Mouse (Mus musculus) forebrain, postnatal 0 days (tissue): Measurements from ENCODE around the gene Cys1. TPM values are rescaled to one million over a fixed set of nuclear protein-coding genes. Genes with fewer than 3 reads are reported as not detected.

Source experiments
- ATAC-seq: fragments of 200-750 bp; cut with Nextera tagmentation; 2 replicates; pipeline ENCODE4 v1.8.0; 2017; ENCODE audit warnings: mild to moderate bottlenecking, moderate library complexity
- DNase-seq: peaks from one replicate; pipeline ENCODE4 v3.0.0-alpha.2; 2015
- H3K27ac ChIP-seq: fragments of 300-500 bp; sonication (generic); 2 replicates; pipeline ENCODE4 v1.5.1; 2014; ENCODE audit warnings: low read depth, mild to moderate bottlenecking, antibody characterized with exemption, low read length, moderate library complexity, mixed read lengths
- H3K27me3 ChIP-seq: fragments of 300-500 bp; sonication (generic); 2 replicates; pipeline ENCODE4 v1.6.1; 2014; ENCODE audit warnings: mild to moderate bottlenecking, low read length, mixed read lengths; ENCODE audit not compliant: insufficient read depth
- H3K36me3 ChIP-seq: fragments of 300-500 bp; sonication (generic); 2 replicates; pipeline ENCODE4 v1.6.1; 2014; ENCODE audit warnings: mild to moderate bottlenecking, moderate library complexity; ENCODE audit not compliant: insufficient read depth
- H3K4me1 ChIP-seq: fragments of 300-500 bp; sonication (generic); 2 replicates; pipeline ENCODE4 v1.6.1; 2014; ENCODE audit warnings: antibody characterized with exemption; ENCODE audit not compliant: insufficient read depth
- H3K4me2 ChIP-seq: fragments of 300-500 bp; sonication (generic); 2 replicates; pipeline ENCODE4 v1.6.1; 2014; ENCODE audit warnings: low read depth, mild to moderate bottlenecking, moderate library complexity
- H3K4me3 ChIP-seq: fragments of 300-500 bp; sonication (generic); 2 replicates; pipeline ENCODE4 v1.5.1; 2014; ENCODE audit warnings: low read depth, low read length, mixed read lengths
- H3K9ac ChIP-seq: fragments of 300-500 bp; sonication (generic); 2 replicates; pipeline ENCODE4 v1.6.1; 2014; ENCODE audit warnings: mild to moderate bottlenecking
- H3K9me3 ChIP-seq: fragments of 300-500 bp; sonication (generic); 2 replicates; pipeline ENCODE4 v1.6.1; 2016; ENCODE audit warnings: low read length
- CTCF ChIP-seq: sonication (generic); IDR thresholded peaks from 2 replicates; pipeline ENCODE4 v1.5.1; 2016; ENCODE audit warnings: antibody characterized with exemption, control low read depth, low read depth
- WGBS: fragments of 180-500 bp; shearing (Covaris S2); extraction: QIAGEN DNeasy Blood & Tissue Kit; methylation state at CpG from one replicate; pipeline ENCODE4 v1.1.7; 2014; 5-methylcytosine and 5-hydroxymethylcytosine counted together
- polyA plus RNA-seq: library from polyadenylated mRNA; unstranded; fragments of >200 nt; fragmentation: Nextera tagmentation; extraction: Ambion mirVana; gene quantifications from 2 replicates; pipeline ENCODE4 v1.2.1, GENCODE M21; 2015
- total RNA-seq: library from RNA; depleted of rRNA; stranded (reverse); fragments of >200 nt; gene quantifications from 2 replicates; pipeline ENCODE4 v1.2.3, GENCODE M21; 2014

Gene Cys1
- total and polyA plus RNA-seq, 2 experiments from 2014 or later: 2.3 to 4.2 TPM

- no peak overlapping the region for H3K9ac ChIP-seq
- ATAC-seq: no peak
- no peak overlapping the region for H3K27ac ChIP-seq
- no peaks in the 10 kb centered on the region for H3K9me3 ChIP-seq
- WGBS: 72% methylated on average over 10 of the region's 10 CpGs
- no peaks in the 10 kb centered on the region for H3K4me1 ChIP-seq
- TF ChIP-seq CTCF: no peak
- H3K27me3 ChIP-seq: no peaks in the 10 kb centered on the region
- no peak overlapping the region for H3K4me2 ChIP-seq
- no peak overlapping the region for H3K4me3 ChIP-seq
- no peak for DNase-seq
- H3K36me3 ChIP-seq: no peaks in the 10 kb centered on the region
Measured at GRCm38 (mm10) chr12:24699578-24699977, 18.0 kb upstream of the Cys1 start.

- no peaks in the 10 kb centered on the region for H3K9me3 ChIP-seq
- no peaks in the 10 kb centered on the region for H3K4me1 ChIP-seq
- ATAC-seq: no peak
- WGBS: 79% methylated on average over 3 of the region's 3 CpGs
- H3K4me3 ChIP-seq: no peak overlapping the region
- H3K27me3 ChIP-seq: no peaks in the 10 kb centered on the region
- DNase-seq: no peak
- no peak overlapping the region for H3K27ac ChIP-seq
- H3K9ac ChIP-seq: no peak overlapping the region
- H3K36me3 ChIP-seq: no peaks in the 10 kb centered on the region
- no peak for TF ChIP-seq CTCF
- H3K4me2 ChIP-seq: no peak overlapping the region
Measured at GRCm38 (mm10) chr12:24698514-24698913, 16.9 kb upstream of the Cys1 start.

DNA sequence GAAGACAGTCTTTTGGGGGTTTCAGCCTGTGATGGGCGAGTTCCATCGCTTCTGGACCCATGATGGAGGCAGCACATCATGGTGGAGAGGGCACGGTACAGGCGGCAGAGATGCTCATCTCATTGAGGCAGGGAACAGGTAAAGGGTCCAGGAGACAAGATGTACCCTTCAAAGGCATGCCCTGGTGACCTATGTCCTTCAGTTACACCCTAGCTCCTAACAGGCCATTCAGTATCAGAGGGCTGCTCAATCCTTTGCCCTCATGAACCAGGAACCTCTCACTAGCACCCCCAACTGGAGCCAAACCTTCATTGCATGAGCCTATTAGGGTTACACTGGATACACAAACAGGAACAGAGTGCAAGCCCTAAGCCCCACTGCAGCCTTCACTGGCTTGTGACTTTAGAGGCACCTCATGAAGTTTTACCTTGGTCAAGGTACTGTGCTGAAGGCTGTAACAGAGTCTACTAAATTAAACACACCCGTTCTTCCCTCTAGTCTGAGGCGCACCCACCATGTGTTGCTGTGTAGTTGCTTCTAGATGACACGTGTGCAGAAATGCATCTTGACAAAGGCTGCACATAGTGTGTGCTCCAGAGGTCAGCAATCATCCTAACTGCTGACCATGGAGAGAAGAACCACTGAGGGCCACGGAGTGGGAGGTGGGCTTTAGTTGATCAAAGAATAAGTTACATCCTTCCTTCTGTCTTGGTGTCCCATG lies 16.0 kb upstream of the Cys1 start:
- peak overlapping the region; percentile 38; the same call in 1 of the 2 replicates for H3K4me2 ChIP-seq
- no peak overlapping the region for H3K4me3 ChIP-seq
- no peaks in the 10 kb centered on the region for H3K4me1 ChIP-seq
- no peak for TF ChIP-seq CTCF
- H3K9me3 ChIP-seq: no peaks in the 10 kb centered on the region
- no peaks in the 10 kb centered on the region for H3K36me3 ChIP-seq
- 65% methylated on average over 8 of the region's 8 CpGs for WGBS
- peak; percentile 47 for ATAC-seq
- no peak for DNase-seq
- H3K27ac ChIP-seq: no peak overlapping the region
- no peak overlapping the region for H3K9ac ChIP-seq
- no peaks in the 10 kb centered on the region for H3K27me3 ChIP-seq

DNA sequence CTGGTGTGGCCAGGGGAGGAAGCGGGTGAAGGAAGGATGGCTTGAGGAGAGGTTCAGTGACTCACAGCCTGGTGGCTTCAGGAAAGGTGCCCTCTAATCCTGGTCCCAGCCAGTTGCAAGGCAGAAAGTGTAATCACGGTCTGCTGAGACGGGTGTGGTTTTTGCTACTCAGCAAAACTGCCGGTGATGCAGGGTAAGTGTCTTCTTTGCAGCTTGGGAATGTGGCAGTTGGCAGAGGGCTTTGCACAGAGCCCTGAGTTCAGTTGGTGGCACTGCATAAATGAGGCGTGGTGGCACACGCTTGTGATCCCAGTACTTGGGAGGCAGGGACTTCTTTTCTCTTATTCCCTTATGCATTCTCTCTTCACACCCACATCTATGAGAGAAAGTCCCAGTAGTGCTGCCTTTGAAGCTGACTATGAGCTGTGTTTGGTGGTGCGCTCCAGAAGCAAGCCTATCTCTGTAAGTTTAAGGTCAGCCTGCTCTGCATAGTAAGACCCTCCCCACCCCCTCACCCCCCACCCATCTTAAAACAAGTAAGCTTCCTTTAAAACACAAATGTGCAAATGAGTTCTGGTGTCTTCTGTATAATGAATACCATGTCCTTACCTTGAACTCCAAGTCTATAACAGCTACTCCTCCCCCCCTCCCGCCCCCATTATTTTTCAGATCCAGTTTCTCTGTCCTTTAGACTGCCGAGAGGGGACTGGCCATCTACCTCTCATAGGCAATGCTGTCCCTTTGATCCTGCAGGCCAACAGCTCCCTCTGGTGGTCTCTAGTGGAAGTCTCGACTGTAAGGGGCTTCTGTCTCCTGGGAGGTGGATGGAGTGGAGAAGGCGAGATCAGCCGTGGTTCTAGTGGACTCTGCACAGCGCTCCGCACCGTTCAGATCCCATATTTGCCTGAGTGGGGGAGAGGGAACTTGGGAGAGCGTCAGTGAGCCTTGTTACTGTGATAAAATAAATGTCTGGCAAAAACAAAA lies 15.2 kb upstream of the Cys1 start:
- WGBS: 44% methylated on average over 16 of the region's 16 CpGs
- H3K27me3 ChIP-seq: no peaks in the 10 kb centered on the region
- H3K36me3 ChIP-seq: no peaks in the 10 kb centered on the region
- H3K4me3 ChIP-seq: no peak overlapping the region
- TF ChIP-seq CTCF: peak; percentile 97
- no peak overlapping the region for H3K9ac ChIP-seq
- no peak overlapping the region for H3K27ac ChIP-seq
- peak; percentile 92 for ATAC-seq
- H3K4me1 ChIP-seq: no peaks in the 10 kb centered on the region
- H3K9me3 ChIP-seq: no peaks in the 10 kb centered on the region
- peak; percentile 90 for DNase-seq
- peak overlapping the region; percentile 38; the same call in 1 of the 2 replicates for H3K4me2 ChIP-seq

DNA sequence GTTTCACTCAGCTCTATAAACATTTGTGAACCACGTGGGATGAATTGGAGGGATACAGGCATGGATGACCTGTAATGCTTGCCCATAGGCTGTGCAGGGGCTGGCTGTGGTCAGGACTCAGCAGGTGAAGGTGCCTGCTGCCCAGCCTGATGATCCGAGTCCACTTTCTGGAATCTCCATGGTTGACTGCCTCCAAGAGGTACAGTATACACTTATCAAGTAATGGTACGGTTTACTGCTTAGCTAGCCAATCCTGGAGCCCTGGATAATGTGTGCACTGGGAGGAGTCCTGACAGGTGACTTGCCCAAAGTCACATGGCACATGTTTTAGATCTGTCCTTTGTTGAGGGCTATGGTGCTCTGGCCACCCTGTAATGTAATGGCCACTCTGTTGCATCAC lies 8.7 kb upstream of the Cys1 start:
- no peak for TF ChIP-seq CTCF
- no peak for ATAC-seq
- 85% methylated on average over 3 of the region's 3 CpGs for WGBS

GRCm38 (mm10) chr12:24686696-24687346 lies 5.2 kb upstream of the Cys1 start:
- Histone ChIP-seq H3K9ac (no peak overlapping the region), H3K4me3 (no peak overlapping the region), H3K9me3 (no peaks in the 10 kb centered on the region), H3K4me1 (peaks cover 6% of the 10 kb centered on the region; the same call in 1 of the 2 replicates), H3K4me2 (no peak overlapping the region), H3K27ac (no peak overlapping the region), H3K36me3 (no peaks in the 10 kb centered on the region), H3K27me3 (no peaks in the 10 kb centered on the region)
- DNase-seq (no peak), ATAC-seq (no peak)
- 78% methylated on average over 11 of the region's 11 CpGs for WGBS
- TF ChIP-seq CTCF: no peak

More for the DNA sequence above, 8.7 kb upstream of the Cys1 start:
- no peak overlapping the region for H3K4me2 ChIP-seq
- no peak overlapping the region for H3K9ac ChIP-seq
- H3K27ac ChIP-seq: no peak overlapping the region
- no peak overlapping the region for H3K4me3 ChIP-seq
- no peak for DNase-seq
- no peaks in the 10 kb centered on the region for H3K9me3 ChIP-seq
- H3K36me3 ChIP-seq: no peaks in the 10 kb centered on the region
- no peaks in the 10 kb centered on the region for H3K27me3 ChIP-seq
- H3K4me1 ChIP-seq: no peaks in the 10 kb centered on the region
